11 mouse cellular contexts compared by ENCODE assay signal in the genomic region with DNA sequence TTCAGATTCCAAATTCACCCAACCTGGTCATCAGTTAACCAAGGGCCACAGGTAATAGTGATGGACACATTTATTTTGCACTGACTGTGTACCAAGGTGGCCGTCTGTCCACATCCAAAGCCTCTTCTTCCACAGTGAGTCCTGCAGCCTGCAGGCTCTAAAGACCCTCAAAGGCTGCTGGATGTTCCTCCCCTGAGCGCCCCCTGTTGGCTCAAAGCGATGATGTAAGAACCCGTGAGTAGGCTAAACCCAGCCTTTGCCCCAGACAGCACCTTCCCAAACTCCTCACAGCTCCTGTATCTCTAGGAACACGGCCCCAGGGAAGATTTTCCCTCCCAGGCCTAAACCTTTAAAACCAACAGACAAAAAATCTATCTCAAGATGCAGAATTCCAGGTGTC. TPM values are rescaled to one million over a fixed set of nuclear protein-coding genes. Genes with fewer than 3 reads are reported as not detected.
DNase-seq lines count a peak whose midpoint lies in the region; ATAC-seq and TF ChIP-seq lines count a peak whose summit lies in the region.
"Had no signal": no experiment of that assay in that cellular context is flagged by ENCODE, and none has a peak within 500 bp of the region (broad histone marks: within the 10 kb centered on the region; RNA-seq: fewer than 3 reads in every experiment).

No protein-coding gene starts in this region.

- WGBS in forebrain, embryonic 11.5 days, result 16% methylated on average over 5 of the region's 5 CpGs
- WGBS in forebrain, embryonic 16.5 days, result 19% methylated on average over 5 of the region's 5 CpGs
- WGBS in lung, postnatal 0 days, result 32% methylated on average over 5 of the region's 5 CpGs

- TF ChIP-seq EP300 in lung, postnatal 0 days (IDR thresholded peaks at IDR 0.05), result no peak

- no peaks in the 10 kb centered on the region for H3K27me3 ChIP-seq in forebrain, embryonic 11.5 days (ENCODE audit: control insufficient read depth, insufficient read depth, low read length)
- H3K27me3 ChIP-seq in forebrain, embryonic 16.5 days (replicated peaks; ENCODE audit: control insufficient read depth, insufficient read depth, low read length), result no peaks in the 10 kb centered on the region
- no peaks in the 10 kb centered on the region for H3K27me3 ChIP-seq in lung, postnatal 0 days (replicated peaks; ENCODE audit: insufficient read depth, low read length)
- no peaks in the 10 kb centered on the region for H3K27me3 ChIP-seq in splenic B cell, adult 2 months (ENCODE audit: control insufficient read depth, insufficient read depth, low read length, poor library complexity, severe bottlenecking)

- H3K4me1 ChIP-seq in forebrain, embryonic 11.5 days (replicated peaks; ENCODE audit: control insufficient read depth, insufficient read depth, low read length), result no peaks in the 10 kb centered on the region
- no peaks in the 10 kb centered on the region for H3K4me1 ChIP-seq in forebrain, embryonic 16.5 days (replicated peaks; ENCODE audit: control insufficient read depth, insufficient read depth, low read length)
- H3K4me1 ChIP-seq in lung, postnatal 0 days (ENCODE audit: insufficient read depth, low read depth, low read length), result no peaks in the 10 kb centered on the region

- H3K27ac ChIP-seq in forebrain, embryonic 11.5 days (ENCODE audit: low read depth, low read length), result no peak overlapping the region
- H3K27ac ChIP-seq in forebrain, embryonic 16.5 days (ENCODE audit: low read length), result no peak overlapping the region
- H3K27ac ChIP-seq in lung, postnatal 0 days (ENCODE audit: low read length), result no peak overlapping the region

- no peak overlapping the region for H3K9ac ChIP-seq in forebrain, embryonic 11.5 days (ENCODE audit: low read length)
- H3K9ac ChIP-seq in forebrain, embryonic 16.5 days (replicated peaks; ENCODE audit: low read depth, low read length), result no peak overlapping the region
- no peak overlapping the region for H3K9ac ChIP-seq in lung, postnatal 0 days (replicated peaks; ENCODE audit: low read depth)

- ATAC-seq in forebrain, embryonic 11.5 days (replicated peaks; ENCODE audit: low FRiP score), result no peak
- no peak for ATAC-seq in forebrain, embryonic 16.5 days
- no peak for ATAC-seq in lung, postnatal 0 days
- ATAC-seq in erythroblast, adult 5-6 weeks (replicated peaks; ENCODE audit: low FRiP score, poor library complexity, severe bottlenecking), result no peak

- H3K4me3 ChIP-seq in forebrain, embryonic 11.5 days (ENCODE audit: low read depth, low read length), result no peak overlapping the region
- no peak overlapping the region for H3K4me3 ChIP-seq in forebrain, embryonic 16.5 days (replicated peaks; ENCODE audit: low read length)
- no peak overlapping the region for H3K4me3 ChIP-seq in lung, postnatal 0 days (ENCODE audit: low read depth, low read length)
- H3K4me3 ChIP-seq: megakaryocyte, embryonic 14.5 days had no signal

- no peaks in the 10 kb centered on the region for H3K9me3 ChIP-seq in forebrain, embryonic 11.5 days (ENCODE audit: control insufficient read depth, low read length)
- H3K9me3 ChIP-seq in forebrain, embryonic 16.5 days (ENCODE audit: control insufficient read depth, low read length), result no peaks in the 10 kb centered on the region
- no peaks in the 10 kb centered on the region for H3K9me3 ChIP-seq in lung, postnatal 0 days (ENCODE audit: low read length)
- H3K9me3 ChIP-seq: megakaryocyte, embryonic 14.5 days had no signal

- no peak overlapping the region for H3K4me2 ChIP-seq in forebrain, embryonic 11.5 days (ENCODE audit: low read depth, low read length, severe bottlenecking)
- H3K4me2 ChIP-seq in forebrain, embryonic 16.5 days (ENCODE audit: low read length), result no peak overlapping the region
- H3K4me2 ChIP-seq in lung, postnatal 0 days (replicated peaks; ENCODE audit: low read depth, low read length), result no peak overlapping the region

- TF ChIP-seq CTCF in lung, postnatal 0 days (IDR thresholded peaks at IDR 0.05), result peak; percentile 58

- no peaks in the 10 kb centered on the region for H3K36me3 ChIP-seq in forebrain, embryonic 11.5 days (ENCODE audit: control insufficient read depth, insufficient read depth, low read length)
- H3K36me3 ChIP-seq in forebrain, embryonic 16.5 days (ENCODE audit: control insufficient read depth, insufficient read depth), result no peaks in the 10 kb centered on the region
- H3K36me3 ChIP-seq in lung, postnatal 0 days (ENCODE audit: insufficient read depth, low read length), result no peaks in the 10 kb centered on the region
- H3K36me3 ChIP-seq in splenic B cell, adult 2 months (ENCODE audit: control insufficient read depth, insufficient read depth, low read length, poor library complexity, severe bottlenecking), result no peaks in the 10 kb centered on the region

- DNase-seq in forebrain, embryonic 11.5 days (ENCODE audit: low spot score), result peak; percentile 72
- DNase-seq in lung, postnatal 0 days (ENCODE audit: low spot score), result no peak
- no peak for DNase-seq in lung, adult 18-20 months
- DNase-seq in embryo, embryonic 11 days, result peak; percentile 58
- DNase-seq in splenic B cell, adult 2 months (ENCODE audit: low read depth, low spot score), result peak; percentile 73
- no peak for DNase-seq in spleen, adult 12 weeks (ENCODE audit: low spot score)
- DNase-seq: cerebellum, adult 9-11 months; gastrocnemius, postnatal 36 days had no signal

RNA-seq across cellular contexts. Expression of a gene that starts 5.9 kb away (rescaled TPM):
- polyA plus RNA-seq in forebrain, embryonic 11.5 days (2014; fragmentation: Nextera tagmentation; extraction: Ambion mirVana), result not detected in 2 replicates
- polyA plus RNA-seq in forebrain, embryonic 16.5 days (2015; fragmentation: Nextera tagmentation; extraction: Ambion mirVana), result not detected in 2 replicates
- 8.9 and 10.2 TPM in 2 replicates for polyA plus RNA-seq in lung, postnatal 0 days (2015; fragmentation: Nextera tagmentation; extraction: Ambion mirVana)
- not detected in 2 replicates for total RNA-seq in erythroblast, adult 5-6 weeks (2015; ENCODE audit: low replicate concordance)
- total RNA-seq in erythroblast, adult 5-6 weeks (2017; ENCODE audit: low replicate concordance), result not detected in 2 replicates

RNA-seq across cellular contexts. Expression of a gene that starts 6.3 kb away (rescaled TPM):
- 0.11 TPM in 1 of 2 replicates, not detected in the other for polyA plus RNA-seq in forebrain, embryonic 11.5 days (2014; fragmentation: Nextera tagmentation; extraction: Ambion mirVana)
- polyA plus RNA-seq in forebrain, embryonic 16.5 days (2015; fragmentation: Nextera tagmentation; extraction: Ambion mirVana), result 0.03 TPM in 1 of 2 replicates, not detected in the other
- polyA plus RNA-seq in lung, postnatal 0 days (2015; fragmentation: Nextera tagmentation; extraction: Ambion mirVana), result 0.04 TPM in 1 of 2 replicates, not detected in the other
- total RNA-seq in erythroblast, adult 5-6 weeks (2015; ENCODE audit: low replicate concordance), result not detected in 2 replicates
- not detected in 2 replicates for total RNA-seq in erythroblast, adult 5-6 weeks (2017; ENCODE audit: low replicate concordance)

RNA-seq across cellular contexts. Expression of a gene that starts 28.5 kb away (rescaled TPM):
- polyA plus RNA-seq in forebrain, embryonic 11.5 days (2014; fragmentation: Nextera tagmentation; extraction: Ambion mirVana), result 13.3 and 14.1 TPM in 2 replicates
- polyA plus RNA-seq in forebrain, embryonic 16.5 days (2015; fragmentation: Nextera tagmentation; extraction: Ambion mirVana), result 10.9 and 12.6 TPM in 2 replicates
- polyA plus RNA-seq in lung, postnatal 0 days (2015; fragmentation: Nextera tagmentation; extraction: Ambion mirVana), result 284 and 329 TPM in 2 replicates
- 9.8 and 10.7 TPM in 2 replicates for total RNA-seq in erythroblast, adult 5-6 weeks (2015; ENCODE audit: low replicate concordance)
- total RNA-seq in erythroblast, adult 5-6 weeks (2017; ENCODE audit: low replicate concordance), result 4.0 and 13.7 TPM in 2 replicates

RNA-seq across cellular contexts. Expression of a gene that starts 44.8 kb away (rescaled TPM):
- polyA plus RNA-seq in forebrain, embryonic 11.5 days (2014; fragmentation: Nextera tagmentation; extraction: Ambion mirVana), result 0.31 and 0.79 TPM in 2 replicates
- polyA plus RNA-seq in forebrain, embryonic 16.5 days (2015; fragmentation: Nextera tagmentation; extraction: Ambion mirVana), result 0.65 and 0.75 TPM in 2 replicates
- polyA plus RNA-seq in lung, postnatal 0 days (2015; fragmentation: Nextera tagmentation; extraction: Ambion mirVana), result 10.8 and 11.8 TPM in 2 replicates
- 10.7 and 16.1 TPM in 2 replicates for total RNA-seq in erythroblast, adult 5-6 weeks (2015; ENCODE audit: low replicate concordance)
- total RNA-seq in erythroblast, adult 5-6 weeks (2017; ENCODE audit: low replicate concordance), result 3.2 and 7.2 TPM in 2 replicates

RNA-seq across cellular contexts. Expression of a gene that starts 57.7 kb away (rescaled TPM):
- not detected in 2 replicates for polyA plus RNA-seq in forebrain, embryonic 11.5 days (2014; fragmentation: Nextera tagmentation; extraction: Ambion mirVana)
- polyA plus RNA-seq in forebrain, embryonic 16.5 days (2015; fragmentation: Nextera tagmentation; extraction: Ambion mirVana), result not detected in 2 replicates
- not detected in 2 replicates for polyA plus RNA-seq in lung, postnatal 0 days (2015; fragmentation: Nextera tagmentation; extraction: Ambion mirVana)
- not detected in 2 replicates for total RNA-seq in erythroblast, adult 5-6 weeks (2015; ENCODE audit: low replicate concordance)
- not detected in 2 replicates for total RNA-seq in erythroblast, adult 5-6 weeks (2017; ENCODE audit: low replicate concordance)
- total RNA-seq: gastrocnemius, postnatal 36 days had no signal

Comparison
In these comparisons a context has a peak if more than half of its experiments do, and no peak if none do; other contexts are left out.
1. DNase-seq: peak in forebrain, embryonic 11.5 days (single experiment), embryo, embryonic 11 days (single experiment) and splenic B cell, adult 2 months (single experiment); none in lung, postnatal 0 days (single experiment), lung, adult 18-20 months (0 of 2) and spleen, adult 12 weeks (single experiment).
2. RNA of a gene that starts 28.5 kb away (polyA plus RNA-seq): 284 to 329 TPM in lung, postnatal 0 days; 13.3 to 14.1 TPM in forebrain, embryonic 11.5 days and 10.9 to 12.6 TPM in forebrain, embryonic 16.5 days; every median in the first group is over 10 times any median in the second.